In genomic region chr14:76318438-76318837, GRCm38 (mm10) we compare ENCODE assay signal across 12 mouse cellular contexts.
DNase-seq lines count a peak whose midpoint lies in the region; ATAC-seq and TF ChIP-seq lines count a peak whose summit lies in the region.
"Had no signal": no experiment of that assay in that cellular context is flagged by ENCODE, and none has a peak within 500 bp of the region (broad histone marks: within the 10 kb centered on the region; RNA-seq: fewer than 3 reads in every experiment).

No protein-coding gene starts in this region.

- no peak overlapping the region for H3K27ac ChIP-seq in kidney, postnatal 0 days
- H3K27ac ChIP-seq in kidney, embryonic 14.5 days (ENCODE audit: low read depth, low read length) = no peak overlapping the region
- no peak overlapping the region for H3K27ac ChIP-seq in midbrain, embryonic 14.5 days (replicated peaks; ENCODE audit: low read depth, low read length)
- H3K27ac ChIP-seq: limb, embryonic 12.5 days; midbrain, embryonic 15.5 days had no signal

- no peak for TF ChIP-seq CTCF in kidney, postnatal 0 days (IDR thresholded peaks at IDR 0.05; ENCODE audit: low read depth)
- no peak for TF ChIP-seq CTCF in Patski (IDR thresholded peaks at IDR 0.05)

- 63% methylated on average over 5 of the region's 5 CpGs for WGBS in kidney, postnatal 0 days
- WGBS in kidney, embryonic 14.5 days = 82% methylated on average over 5 of the region's 5 CpGs
- 85% methylated on average over 5 of the region's 5 CpGs for WGBS in midbrain, embryonic 14.5 days

- H3K9me3 ChIP-seq in kidney, postnatal 0 days (replicated peaks; ENCODE audit: low read length) = 0 out of 2 replicates have a peak, but pooled peaks cover 3% of the 10 kb centered on the region
- peaks cover 7% of the 10 kb centered on the region; the same call in 1 of the 2 replicates for H3K9me3 ChIP-seq in kidney, embryonic 14.5 days (ENCODE audit: control insufficient read depth, low read length)
- H3K9me3 ChIP-seq in midbrain, embryonic 14.5 days (ENCODE audit: control insufficient read depth, low read length) = no peaks in the 10 kb centered on the region
- H3K9me3 ChIP-seq: limb, embryonic 12.5 days; midbrain, embryonic 15.5 days had no signal

- peak; percentile 61 for DNase-seq in kidney, postnatal 0 days (ENCODE audit: low spot score)
- DNase-seq in 3134 (ENCODE audit: extremely low read depth, insufficient read length, low spot score) (peak; percentile 15), Patski (ENCODE audit: low read depth, low spot score) (peak; percentile 67)
- DNase-seq in lung, postnatal 14 days = peak; percentile 71
- DNase-seq in spleen, postnatal 14 days (ENCODE audit: low spot score in 2 of 2) = no peak
- no peak for DNase-seq in midbrain, embryonic 14.5 days
- DNase-seq: adrenal gland, adult 8-10 months; cerebellum, adult 8-10 months had no signal

- H3K9ac ChIP-seq in kidney, postnatal 0 days (ENCODE audit: low read depth, low read length) = no peak overlapping the region
- H3K9ac ChIP-seq in kidney, embryonic 14.5 days (ENCODE audit: low read depth, low read length) = no peak overlapping the region
- H3K9ac ChIP-seq in midbrain, embryonic 14.5 days (replicated peaks; ENCODE audit: low read length) = no peak overlapping the region
- H3K9ac ChIP-seq: limb, embryonic 12.5 days; midbrain, embryonic 15.5 days had no signal

- H3K4me1 ChIP-seq in kidney, postnatal 0 days (replicated peaks; ENCODE audit: insufficient read depth, low read length) = no peaks in the 10 kb centered on the region
- H3K4me1 ChIP-seq in kidney, embryonic 14.5 days (ENCODE audit: control insufficient read depth, insufficient read depth, low read length) = no peaks in the 10 kb centered on the region
- peaks cover 4% of the 10 kb centered on the region; the same call in 1 of the 2 replicates for H3K4me1 ChIP-seq in midbrain, embryonic 14.5 days (ENCODE audit: control insufficient read depth, insufficient read depth, low read length)
- H3K4me1 ChIP-seq: limb, embryonic 12.5 days had no signal

- in situ Hi-C loops in Patski (cut with MboI; ENCODE audit: low pct_unique_long_range_greater_than_20kb) = no loop called here

- CTCF ChIA-PET in Patski (lab: Charles Lee) = no interaction called here

- H3K27me3 ChIP-seq in kidney, postnatal 0 days (ENCODE audit: insufficient read depth, low read length) = no peaks in the 10 kb centered on the region
- no peaks in the 10 kb centered on the region for H3K27me3 ChIP-seq in kidney, embryonic 14.5 days (ENCODE audit: control insufficient read depth, insufficient read depth, low read length)
- no peaks in the 10 kb centered on the region for H3K27me3 ChIP-seq in Patski
- no peaks in the 10 kb centered on the region for H3K27me3 ChIP-seq in midbrain, embryonic 14.5 days (ENCODE audit: control insufficient read depth, insufficient read depth, low read length)
- H3K27me3 ChIP-seq: limb, embryonic 12.5 days; midbrain, embryonic 15.5 days had no signal

- POLR2A ChIA-PET in Patski (lab: Charles Lee) = interaction anchor here (1.1 kb wide), 1 partner anchor 10 kb away, joined by 3 read pairs; no protein-coding TSS in a partner anchor

- no peak for ATAC-seq in kidney, postnatal 0 days (replicated peaks; ENCODE audit: low FRiP score, low read depth)
- no peak for ATAC-seq in kidney, embryonic 14.5 days (ENCODE audit: low FRiP score, low TSS enrichment)
- ATAC-seq in Patski = no peak
- no peak for ATAC-seq in midbrain, embryonic 14.5 days (ENCODE audit: low FRiP score, low TSS enrichment)
- ATAC-seq: intestine, postnatal 0 days; midbrain, embryonic 15.5 days had no signal

- no peak overlapping the region for H3K4me2 ChIP-seq in kidney, postnatal 0 days (ENCODE audit: low read length)
- no peak overlapping the region for H3K4me2 ChIP-seq in kidney, embryonic 14.5 days (replicated peaks; ENCODE audit: low read depth, low read length)
- no peak overlapping the region for H3K4me2 ChIP-seq in midbrain, embryonic 14.5 days (ENCODE audit: low read length)
- H3K4me2 ChIP-seq: limb, embryonic 12.5 days; midbrain, embryonic 15.5 days had no signal

- no peaks in the 10 kb centered on the region for H3K36me3 ChIP-seq in kidney, postnatal 0 days (ENCODE audit: insufficient read depth, low read length)
- no peaks in the 10 kb centered on the region for H3K36me3 ChIP-seq in kidney, embryonic 14.5 days (ENCODE audit: control insufficient read depth, insufficient read depth, low read length)
- H3K36me3 ChIP-seq in midbrain, embryonic 14.5 days (ENCODE audit: control insufficient read depth, insufficient read depth, low read length) = no peaks in the 10 kb centered on the region
- H3K36me3 ChIP-seq: limb, embryonic 12.5 days; midbrain, embryonic 15.5 days had no signal

- H3K4me3 ChIP-seq in kidney, postnatal 0 days (replicated peaks; ENCODE audit: low read depth, low read length) = no peak overlapping the region
- no peak overlapping the region for H3K4me3 ChIP-seq in kidney, embryonic 14.5 days (ENCODE audit: low read length)
- H3K4me3 ChIP-seq in midbrain, embryonic 14.5 days (replicated peaks; ENCODE audit: low read depth, low read length) = no peak overlapping the region
- H3K4me3 ChIP-seq: limb, embryonic 12.5 days; midbrain, embryonic 15.5 days had no signal

Comparison
In these comparisons a context has a peak if more than half of its experiments do, and no peak if none do; other contexts are left out.
1. DNase-seq: peak in kidney, postnatal 0 days (single experiment), 3134 (single experiment), Patski (single experiment) and lung, postnatal 14 days (single experiment); none in spleen, postnatal 14 days (0 of 2) and midbrain, embryonic 14.5 days (single experiment).